Mouse (Mus musculus) bone marrow macrophage, adult 2 months (primary cell): ENCODE data around the gene Gpr75.

Experiments used
- CTCF ChIP-seq: IDR thresholded peaks from 2 replicates; pipeline ENCODE4 v1.5.1; 2012; ENCODE audit warnings: low read depth, mild to moderate bottlenecking, low read length, moderate library complexity
- POLR2A ChIP-seq: IDR thresholded peaks from 2 replicates; pipeline ENCODE4 v1.6.1; 2012; ENCODE audit warnings: mild to moderate bottlenecking, low read depth, low read length, borderline replicate concordance

DNA sequence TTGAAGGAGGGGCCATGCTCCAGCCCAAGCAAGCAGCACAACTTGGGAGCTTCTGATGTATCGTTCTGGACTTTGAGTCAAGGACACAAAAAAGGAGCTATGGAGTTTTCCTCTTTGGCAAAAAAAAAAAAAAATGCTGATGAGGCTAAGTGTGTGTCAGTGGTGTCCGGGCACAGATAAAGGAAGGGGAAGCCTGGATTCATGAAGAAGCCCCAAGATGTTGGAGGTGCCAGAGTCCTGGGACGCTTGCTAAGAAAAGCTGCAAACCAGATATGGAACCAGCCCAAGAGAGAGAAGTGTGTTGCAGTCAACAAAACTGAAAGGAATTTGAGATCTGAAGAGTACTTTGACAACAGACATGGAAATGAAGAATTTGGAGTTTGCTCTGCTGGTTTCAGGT is 27.2 kb downstream of the Gpr75 start:
- TF ChIP-seq CTCF, result no peak
- TF ChIP-seq POLR2A, result no peak
